Comparison of ENCODE assay signal across 18 mouse cellular contexts in genomic region chr9:102675922-102676321, GRCm38 (mm10).
"Had no signal": no experiment of that assay in that cellular context is flagged by ENCODE, and none has a peak within 500 bp of the region (broad histone marks: within the 10 kb centered on the region; RNA-seq: fewer than 3 reads in every experiment).

No protein-coding gene starts in this region.

- H3K9me3 ChIP-seq: lung, embryonic 15.5 days; midbrain, embryonic 13.5 days; midbrain, embryonic 15.5 days; neural tube, embryonic 13.5 days; neural tube, embryonic 15.5 days; stomach, embryonic 15.5 days had no signal

- H3K4me2 ChIP-seq: lung, embryonic 15.5 days; midbrain, embryonic 11.5 days; midbrain, embryonic 13.5 days; midbrain, embryonic 15.5 days; neural tube, embryonic 13.5 days; neural tube, embryonic 15.5 days; stomach, embryonic 15.5 days had no signal

- ATAC-seq: liver, postnatal 0 days; lung, postnatal 0 days; midbrain, embryonic 13.5 days; midbrain, embryonic 15.5 days had no signal

- H3K9ac ChIP-seq: liver, postnatal 0 days; lung, embryonic 15.5 days; midbrain, embryonic 13.5 days; midbrain, embryonic 15.5 days; neural tube, embryonic 13.5 days; neural tube, embryonic 15.5 days; stomach, embryonic 15.5 days had no signal

- H3K27me3 ChIP-seq: lung, embryonic 15.5 days; midbrain, embryonic 13.5 days; midbrain, embryonic 15.5 days; neural tube, embryonic 13.5 days; neural tube, embryonic 15.5 days; stomach, embryonic 15.5 days had no signal

- H3K4me3 ChIP-seq: lung, embryonic 15.5 days; megakaryocyte, embryonic 14.5 days; midbrain, embryonic 13.5 days; midbrain, embryonic 15.5 days; neural tube, embryonic 13.5 days; neural tube, embryonic 15.5 days; stomach, embryonic 15.5 days had no signal

- H3K27ac ChIP-seq: lung, embryonic 15.5 days; macrophage; midbrain, embryonic 13.5 days; midbrain, embryonic 15.5 days; neural tube, embryonic 13.5 days; neural tube, embryonic 15.5 days; stomach, embryonic 15.5 days had no signal

- H3K36me3 ChIP-seq: lung, embryonic 15.5 days; midbrain, embryonic 13.5 days; midbrain, embryonic 15.5 days; neural tube, embryonic 13.5 days; neural tube, embryonic 15.5 days; stomach, embryonic 15.5 days had no signal

- H3K4me1 ChIP-seq: lung, embryonic 15.5 days; midbrain, embryonic 15.5 days; neural tube, embryonic 15.5 days had no signal

- DNase-seq: liver, postnatal 0 days; lung, adult 2 months; lung, postnatal 14 days; lung, postnatal 36 days; right cerebral cortex, postnatal 14 days; thymus, adult 2 months; thymus, postnatal 25 days; thymus, postnatal 4 days had no signal
